Mouse (Mus musculus) left cerebral cortex, postnatal 25 days (tissue): ENCODE data around the gene Olfr1192-ps1. TPM values are rescaled to one million over a fixed set of nuclear protein-coding genes. Genes with fewer than 3 reads are reported as not detected.
"Not testable (repeated sequence)": the region's sequence is repeated elsewhere in the genome, so short reads cannot be mapped to it uniquely, and the experiment has no call there.

Experiments used
- DNase-seq, 2 experiments: peaks; one replicate each; pipeline ENCODE4 v3.0.0; 2022; ENCODE audit warnings: low spot score in 2 of 2, mixed read lengths in 1 of 2
- intact Hi-C: fragments of 180-260 bp; cut with DNase I; formaldehyde crosslinking; loops from one replicate; pipeline ENCODE4 v1.15.1; 2025
- total RNA-seq, 2 experiments: library from RNA; stranded (reverse); gene quantifications; 2 replicates each; pipeline ENCODE4 v1.2.3; 2021

Gene Olfr1192-ps1
- not detected for total RNA-seq

DNA sequence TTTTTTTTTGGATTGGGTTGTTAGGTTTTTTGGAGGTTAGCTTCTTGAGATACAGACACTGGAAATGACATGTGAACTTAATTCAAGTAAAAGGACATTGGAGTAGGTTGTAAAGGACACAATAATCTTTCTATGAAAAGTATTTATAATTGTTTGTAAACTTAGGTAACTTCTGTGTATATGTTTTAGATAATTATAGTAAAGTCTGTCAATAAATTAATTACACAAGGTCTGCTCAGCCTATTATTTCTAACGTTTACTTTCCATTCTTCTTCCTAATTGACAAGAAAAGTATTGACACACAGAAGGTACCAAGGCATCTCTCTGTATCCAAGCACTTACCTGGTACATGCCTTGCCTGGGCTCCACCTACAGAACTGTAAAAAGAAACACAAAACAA, at the start of gene Olfr1192-ps1:
Olfr1192-ps1 (plus strand) TSS at position 301 of the 400 bp plus-strand sequence.
- intact Hi-C loops: no loop called here
- DNase-seq: no peak

DNA sequence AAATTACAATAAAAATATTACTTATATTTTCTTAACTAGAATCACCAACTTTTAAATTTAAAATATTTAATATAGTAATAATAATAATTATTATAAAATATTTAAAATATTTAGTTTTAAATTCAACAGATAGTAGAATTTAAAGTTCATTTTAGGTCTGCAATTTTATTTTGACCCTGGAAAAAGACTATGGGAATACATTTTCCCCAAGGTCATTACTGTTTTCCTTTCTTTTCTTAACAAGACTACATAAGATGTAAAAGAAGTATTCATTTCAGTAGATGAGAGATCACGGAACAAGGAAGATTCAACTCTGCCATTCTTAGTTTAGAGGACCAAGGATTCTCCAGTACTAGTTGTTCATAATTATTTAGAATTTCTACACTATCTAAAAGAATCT, 8.1 kb upstream of the Olfr1192-ps1 start, which contains the start of gene Olfr1191-ps1:
Olfr1191-ps1 (plus strand) TSS at position 301 of the 400 bp plus-strand sequence.
- DNase-seq, intact Hi-C loops: not testable (repeated sequence)

DNA sequence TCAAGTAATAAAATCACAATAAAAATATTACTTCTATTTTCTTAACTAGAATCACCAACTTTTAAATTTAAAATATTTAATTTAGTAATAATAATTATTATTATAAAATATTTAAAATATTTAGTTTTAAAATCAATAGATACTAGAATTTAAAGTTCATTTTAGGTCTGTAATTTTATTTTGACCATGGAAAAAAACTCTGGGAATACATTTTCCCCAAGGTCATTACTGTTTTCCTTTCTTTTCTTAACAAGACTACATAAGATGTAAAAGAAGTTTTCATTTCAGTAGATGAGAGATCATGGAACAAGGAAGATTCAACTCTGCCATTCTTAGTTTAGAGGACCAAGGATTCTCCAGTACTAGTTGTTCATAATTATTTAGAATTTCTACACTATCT, 27.0 kb downstream of the Olfr1192-ps1 start, which contains the start of gene Olfr1193:
Olfr1193 (plus strand) TSS at position 301 of the 400 bp plus-strand sequence.
- intact Hi-C loops, DNase-seq: not testable (repeated sequence)

DNA sequence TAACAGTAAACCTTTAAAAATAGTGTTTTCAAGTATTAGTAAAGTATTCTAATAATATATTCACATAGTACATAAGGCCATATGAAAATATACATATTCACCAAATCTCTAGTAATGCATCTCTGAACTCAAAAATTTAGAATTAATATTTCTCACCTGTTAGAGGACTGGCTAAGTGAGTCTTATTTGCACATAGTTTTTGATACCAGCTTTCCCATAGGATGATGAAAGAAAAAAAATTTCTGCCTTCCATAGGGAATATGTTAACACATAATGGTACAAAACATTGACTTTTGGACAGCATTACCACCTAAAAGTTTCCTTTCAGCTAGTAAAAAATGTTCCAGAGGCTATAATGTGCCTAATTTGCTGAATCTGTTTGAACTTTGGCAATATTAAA, 40.8 kb downstream of the Olfr1192-ps1 start, which contains the start of gene Olfr1195:
Olfr1195 (minus strand) TSS at position 101 of the 400 bp plus-strand sequence.
- DNase-seq: no peak
- intact Hi-C loops: no loop called here

DNA sequence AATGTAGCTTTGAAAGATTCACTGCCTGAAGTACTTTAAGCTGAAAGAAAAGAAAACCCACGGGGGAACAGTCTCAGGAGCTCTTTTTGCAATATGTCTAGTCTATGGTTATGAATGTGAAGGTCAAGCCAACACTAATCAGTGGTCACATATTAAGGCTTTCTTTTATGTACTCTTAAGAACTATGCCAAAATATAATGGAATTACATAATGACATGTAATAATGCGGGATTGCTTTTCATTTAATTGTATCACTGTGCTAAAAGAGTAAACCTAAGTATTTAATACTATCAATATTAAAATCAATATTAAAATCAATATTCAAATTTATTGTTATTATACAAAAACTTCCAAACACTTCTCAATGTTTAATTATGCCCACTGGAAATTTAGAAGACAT, 56.2 kb downstream of the Olfr1192-ps1 start, which contains the start of gene Olfr1196:
Olfr1196 (minus strand) TSS at position 101 of the 400 bp plus-strand sequence.
- intact Hi-C loops: no loop called here
- no peak for DNase-seq

Other genes with a start within 250 kb of the Olfr1192-ps1 start
- not detected for gene Olfr1179, start 242.1 kb upstream of the Olfr1192-ps1 start, total RNA-seq
- gene Olfr1180, start 229.4 kb upstream of the Olfr1192-ps1 start, total RNA-seq: not detected
- gene Olfr1181, start 222.3 kb upstream of the Olfr1192-ps1 start, total RNA-seq: not detected
- not detected for gene Gm13757, start 199.4 kb upstream of the Olfr1192-ps1 start, total RNA-seq
- gene Olfr1183, start 193.6 kb upstream of the Olfr1192-ps1 start, total RNA-seq: not detected
- gene Olfr1184, start 164.9 kb upstream of the Olfr1192-ps1 start, total RNA-seq: not detected
- gene Olfr1185-ps1, start 155.2 kb upstream of the Olfr1192-ps1 start, total RNA-seq: not detected
- gene Olfr1186, start 130.0 kb upstream of the Olfr1192-ps1 start, total RNA-seq: not detected
- not detected for gene Olfr1188, start 91.6 kb upstream of the Olfr1192-ps1 start, total RNA-seq
- gene Olfr1189, start 62.1 kb upstream of the Olfr1192-ps1 start, total RNA-seq: not detected
- gene Olfr1191-ps1, start 8.0 kb upstream of the Olfr1192-ps1 start, total RNA-seq: not detected
- gene Olfr1193, start 27.1 kb downstream of the Olfr1192-ps1 start, total RNA-seq: not detected
- not detected for gene Olfr1195, start 40.7 kb downstream of the Olfr1192-ps1 start, total RNA-seq
- not detected for gene Olfr1196, start 56.1 kb downstream of the Olfr1192-ps1 start, total RNA-seq
- not detected for gene Olfr1197, start 83.9 kb downstream of the Olfr1192-ps1 start, total RNA-seq
- gene Olfr1198, start 102.9 kb downstream of the Olfr1192-ps1 start, total RNA-seq: not detected
- gene Olfr1199, start 112.0 kb downstream of the Olfr1192-ps1 start, total RNA-seq: not detected
- gene Olfr1200, start 122.0 kb downstream of the Olfr1192-ps1 start, total RNA-seq: not detected
- not detected for gene Olfr1201, start 144.5 kb downstream of the Olfr1192-ps1 start, total RNA-seq
- gene Olfr1202, start 166.0 kb downstream of the Olfr1192-ps1 start, total RNA-seq: not detected
- gene Olfr1205, start 181.2 kb downstream of the Olfr1192-ps1 start, total RNA-seq: not detected
- gene Olfr1204, start 200.8 kb downstream of the Olfr1192-ps1 start, total RNA-seq: not detected
- not detected for gene Olfr1206, start 214.7 kb downstream of the Olfr1192-ps1 start, total RNA-seq